Mouse (Mus musculus): ENCODE measurements around the gene Arfgap1. TPM values are rescaled to one million over a fixed set of nuclear protein-coding genes. Genes with fewer than 3 reads are reported as not detected.

Gene Arfgap1
- total RNA-seq, 4 experiments from 2014 or later: 50.9 to 76.4 (median 62.9) TPM

GRCm38 (mm10) chr2:180986449-180986848 is 19.4 kb downstream of the Arfgap1 start, which contains the start of gene Col20a1:
Gene Col20a1 (plus strand): TSS chr2:180986535.
- no peak for DNase-seq

GRCm38 (mm10) chr2:180987001-180987400 is 20.0 kb downstream of the Arfgap1 start:
- DNase-seq: no peak

GRCm38 (mm10) chr2:180987432-180988030 is 20.5 kb downstream of the Arfgap1 start:
- no peak for DNase-seq

GRCm38 (mm10) chr2:180988347-180988913 is 21.4 kb downstream of the Arfgap1 start:
- no peak for DNase-seq

- DNase-seq: no peak
Measured at GRCm38 (mm10) chr2:180988948-180989347, 21.9 kb downstream of the Arfgap1 start.

- DNase-seq: no peak
Measured at GRCm38 (mm10) chr2:180990347-180990746, 23.3 kb downstream of the Arfgap1 start.

- DNase-seq: no peak
Measured at GRCm38 (mm10) chr2:180994360-180994759, 27.3 kb downstream of the Arfgap1 start.

- no peak for DNase-seq
Measured at GRCm38 (mm10) chr2:180995457-180995856, 28.4 kb downstream of the Arfgap1 start.

- no peak for DNase-seq
Measured at GRCm38 (mm10) chr2:180996436-180996835, 29.4 kb downstream of the Arfgap1 start.

- no peak for DNase-seq
Measured at GRCm38 (mm10) chr2:180996905-180997304, 29.9 kb downstream of the Arfgap1 start.

GRCm38 (mm10) chr2:181007054-181007453 is 40.0 kb downstream of the Arfgap1 start:
- DNase-seq: no peak

GRCm38 (mm10) chr2:181008339-181008738 is 41.3 kb downstream of the Arfgap1 start:
- no peak for DNase-seq

- no peak for DNase-seq
Measured at GRCm38 (mm10) chr2:181031406-181031934, 64.4 kb downstream of the Arfgap1 start.

Other genes starting within 250 kb of the Arfgap1 start
- 1 to 10 TPM in 2 of 4 experiments, under 1 TPM in 2; 0.81 to 2.3 (median 1.1) TPM for gene Slc17a9, start 242.0 kb upstream of the Arfgap1 start, total RNA-seq (2022)
- not detected for gene Bhlhe23, start 190.3 kb upstream of the Arfgap1 start, total RNA-seq (2022)
- 10 to 100 TPM; 46.5 to 59.6 (median 53.0) TPM for gene Ythdf1, start 46.3 kb upstream of the Arfgap1 start, total RNA-seq (2022)
- not detected for gene Birc7, start 38.2 kb upstream of the Arfgap1 start, total RNA-seq (2022)
- gene Nkain4, start 12.5 kb upstream of the Arfgap1 start, total RNA-seq (2022): 1 to 10 TPM; 6.3 to 8.5 (median 6.8) TPM
- 1 to 10 TPM; 2.3 to 4.5 (median 4.2) TPM for gene Col20a1, start 19.3 kb downstream of the Arfgap1 start, total RNA-seq (2022)
- gene Chrna4, start 76.3 kb downstream of the Arfgap1 start, total RNA-seq (2022): 10 to 100 TPM; 12.0 to 27.7 (median 20.5) TPM
- 10 to 100 TPM in 2 of 4 experiments, 1 to 10 TPM in 2; 5.8 to 14.8 (median 10.0) TPM for gene Kcnq2, start 168.1 kb downstream of the Arfgap1 start, total RNA-seq (2022)
- 10 to 100 TPM; 65.8 to 85.9 (median 68.2) TPM for gene Eef1a2, start 189.8 kb downstream of the Arfgap1 start, total RNA-seq (2022)
- gene Ppdpf, start 220.0 kb downstream of the Arfgap1 start, total RNA-seq (2022): 10 to 100 TPM; 66.8 to 74.0 (median 69.9) TPM
- gene Ptk6, start 235.6 kb downstream of the Arfgap1 start, total RNA-seq (2022): under 1 TPM in 3 of 4 experiments, not detected in 1; 0.10 to 0.40 (median 0.13) TPM
- 1 to 10 TPM in 1 of 4 experiments, under 1 TPM in 3; 0.42 to 1.0 (median 0.67) TPM for gene Srms, start 246.0 kb downstream of the Arfgap1 start, total RNA-seq (2022)